Mouse (Mus musculus): Measurements from ENCODE around the gene Tbx15. TPM values are rescaled to one million over a fixed set of nuclear protein-coding genes. Genes with fewer than 3 reads are reported as not detected.

Tbx15 gene
- under 1 TPM; 0.41 to 0.53 TPM for total RNA-seq (2021)

GRCm38 (mm10) chr3:99240213-99240720, at the start of gene Tbx15:
TSS of gene Tbx15 (plus strand) at chr3:99240381.
- DNase-seq = no peak
- intact Hi-C loops (cut with DNase I) = loop anchor here (5.0 kb wide), 1 partner anchor 98 kb away; the partner anchor contains the start of gene Wars2

GRCm38 (mm10) chr3:99193576-99193975, 46.6 kb upstream of the Tbx15 start:
- intact Hi-C loops (cut with DNase I) = no loop called here
- no peak for DNase-seq

GRCm38 (mm10) chr3:99203331-99203730, 36.9 kb upstream of the Tbx15 start:
- intact Hi-C loops (cut with DNase I) = no loop called here
- no peak for DNase-seq

- intact Hi-C loops (cut with DNase I) = no loop called here
- DNase-seq = no peak
Measured at GRCm38 (mm10) chr3:99208416-99208815, 31.8 kb upstream of the Tbx15 start.

GRCm38 (mm10) chr3:99211105-99211698, 29.0 kb upstream of the Tbx15 start:
- DNase-seq = no peak
- intact Hi-C loops (cut with DNase I) = no loop called here

GRCm38 (mm10) chr3:99227807-99228206, 12.4 kb upstream of the Tbx15 start:
- intact Hi-C loops (cut with DNase I) = no loop called here
- DNase-seq = no peak

GRCm38 (mm10) chr3:99233393-99234318, 6.5 kb upstream of the Tbx15 start:
- peak; percentile 47 to 67 for DNase-seq

GRCm38 (mm10) chr3:99234319-99234869, 5.8 kb upstream of the Tbx15 start:
- DNase-seq = no peak
- intact Hi-C loops (cut with DNase I) = loop anchor here (2.0 kb wide), 1 partner anchor 704 kb away; no protein-coding TSS in a partner anchor

More at GRCm38 (mm10) chr3:99233393-99234318, 6.5 kb upstream of the Tbx15 start:
- intact Hi-C loops (cut with DNase I) = loop anchor here (2.0 kb wide), 1 partner anchor 705 kb away; no protein-coding TSS in a partner anchor

- intact Hi-C loops (cut with DNase I) = loop anchor here (2.0 to 5.0 kb wide), 2 partner anchors 632 to 704 kb away; no protein-coding TSS in a partner anchor
Measured at GRCm38 (mm10) chr3:99235116-99235803, 4.9 kb upstream of the Tbx15 start.

GRCm38 (mm10) chr3:99235804-99236755, 4.1 kb upstream of the Tbx15 start:
- intact Hi-C loops (cut with DNase I) = loop anchor here (2.0 to 5.0 kb wide), 2 partner anchors 631 to 703 kb away; no protein-coding TSS in a partner anchor
- no peak for DNase-seq

More at GRCm38 (mm10) chr3:99235116-99235803, 4.9 kb upstream of the Tbx15 start:
- DNase-seq = no peak

GRCm38 (mm10) chr3:99238691-99239090, 1.5 kb upstream of the Tbx15 start:
- intact Hi-C loops (cut with DNase I) = loop anchor here (5.0 kb wide), 1 partner anchor 629 kb away; no protein-coding TSS in a partner anchor
- no peak for DNase-seq

GRCm38 (mm10) chr3:99239301-99240045, 708 bp upstream of the Tbx15 start:
- no peak for DNase-seq
- intact Hi-C loops (cut with DNase I) = loop anchor here (5.0 kb wide), 2 partner anchors 97 to 628 kb away; partner anchors contain the start of gene Wars2

GRCm38 (mm10) chr3:99240811-99241738, 894 bp downstream of the Tbx15 start:
- no peak for DNase-seq
- intact Hi-C loops (cut with DNase I) = loop anchor here (5.0 kb wide), 1 partner anchor 99 kb away; the partner anchor contains the start of gene Wars2

- intact Hi-C loops (cut with DNase I) = loop anchor here (5.0 kb wide), 1 partner anchor 100 kb away; the partner anchor contains the start of gene Wars2
- DNase-seq = no peak
Measured at GRCm38 (mm10) chr3:99242481-99242880, 2.3 kb downstream of the Tbx15 start.

- DNase-seq = no peak
- intact Hi-C loops (cut with DNase I) = no loop called here
Measured at GRCm38 (mm10) chr3:99245341-99245740, 5.2 kb downstream of the Tbx15 start.

- DNase-seq = no peak
- intact Hi-C loops (cut with DNase I) = no loop called here
Measured at GRCm38 (mm10) chr3:99246629-99247028, 6.4 kb downstream of the Tbx15 start.

GRCm38 (mm10) chr3:99247586-99247985, 7.4 kb downstream of the Tbx15 start:
- DNase-seq = no peak
- intact Hi-C loops (cut with DNase I) = no loop called here

Measured in heart, postnatal 36 days (tissue).